Mouse (Mus musculus): Measurements from ENCODE around the gene Abcg8.

- TF ChIP-seq POLR2A (IDR thresholded peaks at IDR 0.05; ENCODE audit: borderline replicate concordance, extremely low read depth, low read depth, low read length), result no peak
- no peak for TF ChIP-seq CTCF (IDR thresholded peaks at IDR 0.05; ENCODE audit: insufficient read depth, low read length)
These were observed 36.2 kb upstream of the Abcg8 start for GRCm38 (mm10) chr17:84639796-84640378.
